Mouse (Mus musculus) spleen, postnatal 4 days (tissue): ENCODE measurements around the gene Cnpy3.
"Not testable (repeated sequence)": the region's sequence is repeated elsewhere in the genome, so short reads cannot be mapped to it uniquely, and the experiment has no call there.

ENCODE experiments used
- DNase-seq, 2 experiments: peaks; one replicate each; pipeline ENCODE4 v3.0.0; 2022; ENCODE audit warnings: low spot score in 2 of 2

The Cnpy3 gene

DNA sequence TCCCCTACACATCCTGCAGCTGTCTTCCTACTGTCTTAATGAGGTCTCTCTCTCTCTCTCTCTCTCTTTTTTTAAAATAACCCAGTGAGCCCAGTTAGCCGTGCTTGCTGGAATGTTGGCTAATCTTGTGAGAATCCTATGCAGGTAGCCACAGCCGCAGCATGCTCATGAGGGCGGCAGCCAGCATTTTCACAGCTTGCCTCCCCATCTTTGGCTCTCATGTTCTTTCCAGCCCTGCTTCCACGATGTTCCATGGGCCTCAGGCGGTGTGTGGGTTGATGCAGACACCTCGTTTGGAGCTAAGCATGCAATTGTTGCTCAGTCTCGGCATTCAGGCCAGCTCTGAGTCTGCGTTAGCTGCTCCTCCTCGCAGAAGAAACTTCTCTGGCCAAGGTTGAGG lies 12.9 kb upstream of the Cnpy3 start:
- not testable (repeated sequence) for DNase-seq

- no peak for DNase-seq
Observed at GRCm38 (mm10) chr17:46763544-46763943, 11.5 kb upstream of the Cnpy3 start, which contains the start of gene Ptcra. Gene Ptcra, minus strand, starts transcription at chr17:46763712.

- no peak for DNase-seq
Observed at GRCm38 (mm10) chr17:46758753-46759152, 6.7 kb upstream of the Cnpy3 start.

GRCm38 (mm10) chr17:46751056-46751793 lies 789 bp downstream of the Cnpy3 start:
- peak in 1 of 2 experiments; percentile 67 for DNase-seq

GRCm38 (mm10) chr17:46750580-46750979 lies 1.4 kb downstream of the Cnpy3 start:
- no peak for DNase-seq

GRCm38 (mm10) chr17:46749282-46749681 lies 2.7 kb downstream of the Cnpy3 start:
- DNase-seq = no peak

DNA sequence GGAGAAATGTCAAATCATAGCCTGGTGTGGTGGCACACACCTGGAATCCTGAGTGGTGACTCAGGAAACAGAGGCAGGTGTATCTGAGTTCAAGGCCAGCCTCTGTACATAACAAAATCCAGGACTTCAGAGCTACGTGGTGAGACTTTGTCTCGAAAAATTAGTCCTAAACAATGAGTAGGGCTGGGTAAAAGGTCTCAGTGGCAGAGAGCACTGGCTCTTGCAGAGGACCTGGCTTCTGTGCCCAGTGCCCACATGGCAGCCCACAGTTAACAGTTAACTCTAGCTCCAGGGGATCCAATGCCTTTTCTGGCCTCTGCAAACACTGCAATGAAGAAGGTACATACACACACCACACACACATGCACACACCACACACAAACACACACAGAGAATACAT lies 4.2 kb downstream of the Cnpy3 start:
- DNase-seq = no peak

GRCm38 (mm10) chr17:46747234-46747633 lies 4.8 kb downstream of the Cnpy3 start:
- no peak for DNase-seq

GRCm38 (mm10) chr17:46745506-46745905 lies 6.5 kb downstream of the Cnpy3 start:
- DNase-seq = no peak

- no peak for DNase-seq
Observed at GRCm38 (mm10) chr17:46742986-46743385, 9.0 kb downstream of the Cnpy3 start.

- DNase-seq = no peak
Observed at GRCm38 (mm10) chr17:46741305-46741704, 10.7 kb downstream of the Cnpy3 start.

DNA sequence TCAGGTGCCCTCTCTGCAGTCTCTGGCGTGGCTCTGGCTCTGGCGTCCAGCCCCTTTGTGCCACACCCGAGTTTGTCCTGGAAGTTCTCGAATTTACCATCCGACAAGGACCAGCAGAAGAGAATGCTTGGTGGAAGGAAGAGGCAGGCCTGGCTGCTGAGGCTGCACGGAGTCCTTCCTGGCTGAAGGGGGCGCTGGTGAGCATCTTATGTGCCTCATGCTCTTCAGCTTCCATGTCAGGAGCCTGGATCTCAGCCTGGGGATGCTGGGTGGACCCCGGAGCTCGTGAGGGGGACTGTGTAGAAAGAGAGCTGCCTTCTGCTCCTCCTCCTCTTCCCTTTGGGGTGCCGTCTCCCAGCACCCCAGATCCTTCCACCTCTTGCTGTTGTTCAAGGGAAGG lies 15.9 kb downstream of the Cnpy3 start:
- DNase-seq = peak; percentile 39 to 82

DNA sequence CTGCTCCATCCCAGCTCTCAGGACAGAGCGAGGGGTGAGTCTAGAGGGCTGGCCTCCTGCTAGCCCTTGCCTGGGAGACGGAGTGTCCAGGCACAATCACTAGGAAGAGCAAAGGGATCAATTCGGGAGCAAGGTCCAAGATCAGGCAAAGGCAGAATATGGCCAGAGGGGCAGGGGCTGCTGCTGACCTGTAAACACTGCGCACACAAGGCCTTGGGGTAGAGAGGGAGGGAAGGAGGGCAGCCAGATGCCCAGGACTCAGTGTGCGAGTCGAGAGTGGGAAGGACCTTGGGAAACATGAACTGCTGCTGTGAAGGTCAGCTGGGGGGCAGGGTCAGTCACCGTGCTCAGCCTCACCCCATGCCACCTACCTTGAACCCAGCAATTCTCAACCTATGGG lies 16.7 kb downstream of the Cnpy3 start:
- no peak for DNase-seq

- no peak for DNase-seq
Observed at GRCm38 (mm10) chr17:46734055-46734454, 18.0 kb downstream of the Cnpy3 start.

GRCm38 (mm10) chr17:46728904-46729318 lies 23.1 kb downstream of the Cnpy3 start, which contains the start of gene Gnmt:
Gene Gnmt, minus strand, starts transcription at chr17:46729168.
- no peak for DNase-seq

GRCm38 (mm10) chr17:46728496-46728895 lies 23.5 kb downstream of the Cnpy3 start:
- DNase-seq = no peak

- DNase-seq = no peak
Observed at GRCm38 (mm10) chr17:46728021-46728420, 24.0 kb downstream of the Cnpy3 start.

DNA sequence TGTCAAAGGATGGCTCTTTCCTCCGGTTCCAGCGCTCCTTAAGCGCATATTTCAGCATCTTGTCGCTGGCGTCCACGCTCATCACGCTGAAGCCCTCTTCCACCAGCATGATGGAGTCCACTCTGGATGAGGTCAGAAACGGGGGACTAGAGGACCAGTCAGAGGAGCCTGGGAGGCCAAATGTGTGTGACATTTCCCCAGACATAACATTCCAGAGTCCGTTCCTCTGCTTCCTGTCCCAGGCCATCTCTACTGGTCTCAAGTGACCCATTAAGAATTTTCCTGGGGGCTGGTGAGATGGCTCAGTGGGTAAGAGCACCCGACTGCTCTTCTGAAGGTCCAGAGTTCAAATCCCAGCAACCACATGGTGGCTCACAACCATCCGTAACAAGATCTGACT lies 24.7 kb downstream of the Cnpy3 start:
- DNase-seq = no peak

- DNase-seq = no peak
Observed at GRCm38 (mm10) chr17:46725731-46726645, 26.0 kb downstream of the Cnpy3 start.

GRCm38 (mm10) chr17:46725273-46725672 lies 26.7 kb downstream of the Cnpy3 start:
- no peak for DNase-seq

DNA sequence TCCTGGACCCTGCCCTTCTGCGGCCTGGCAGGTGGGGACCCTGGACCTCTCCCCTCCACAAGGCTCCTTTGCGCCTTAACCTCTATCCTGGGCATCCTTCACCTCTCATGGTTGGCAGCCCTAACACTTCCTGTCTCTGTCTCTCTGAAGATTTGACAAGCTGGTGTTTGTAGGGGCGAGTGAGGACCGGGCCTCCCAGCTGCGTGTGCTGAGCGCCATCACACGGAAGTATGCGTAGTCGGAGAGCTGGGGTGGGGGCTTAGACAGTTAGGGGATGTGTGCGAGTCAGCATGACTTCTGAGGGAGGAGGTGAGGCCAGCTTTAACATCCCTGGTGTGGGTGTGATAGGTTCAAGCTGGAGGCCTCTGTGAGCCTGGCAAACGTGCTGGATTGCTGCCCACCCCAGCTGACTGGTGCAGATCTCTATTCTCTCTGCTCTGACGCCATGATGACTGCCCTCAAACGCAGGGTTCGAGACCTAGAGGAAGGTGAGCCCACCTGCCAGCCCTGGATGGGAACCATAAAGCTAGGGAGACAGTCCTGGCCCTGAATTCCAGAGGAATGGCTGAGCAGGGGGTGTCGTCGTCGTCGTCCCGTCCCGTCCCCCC lies 27.4 kb downstream of the Cnpy3 start:
- DNase-seq = no peak

GRCm38 (mm10) chr17:46721077-46721476 lies 30.9 kb downstream of the Cnpy3 start:
- DNase-seq = no peak
